Mouse (Mus musculus) lung, postnatal 0 days (tissue): ENCODE results near the gene Mdm2.

Source experiments
- CTCF ChIP-seq: IDR thresholded peaks from 2 replicates; pipeline ENCODE4 v1.5.1; 2016; ENCODE audit warnings: antibody characterized with exemption, mild to moderate bottlenecking
- EP300 ChIP-seq: IDR thresholded peaks from 2 replicates; pipeline ENCODE4 v1.6.1; 2016; ENCODE audit warnings: antibody characterized with exemption, mild to moderate bottlenecking, control low read depth

GRCm38 (mm10) chr10:117658522-117659429 is 51.8 kb downstream of the Mdm2 start:
- no peak for TF ChIP-seq CTCF
- no peak for TF ChIP-seq EP300
